Mouse (Mus musculus): ENCODE measurements at regions not wholly inside any gene's neighbourhood (a gene's known extent, or its start where the extent isn't known, plus 50 kb on each side); places are given as distances from the start of the nearest gene placed in this dataset.

GRCm38 (mm10) chr9:52591188-52591587, 88.4 kb downstream of the AI593442 start:
- DNase-seq (ENCODE audit: low spot score in 2 of 2) = no peak

GRCm38 (mm10) chr9:52574066-52574465, 105.5 kb downstream of the AI593442 start:
- no peak for DNase-seq (ENCODE audit: low spot score in 2 of 2)

GRCm38 (mm10) chr9:52551577-52552281, 127.9 kb downstream of the AI593442 start:
- DNase-seq (ENCODE audit: low spot score in 2 of 2) = no peak

- DNase-seq (ENCODE audit: low spot score in 2 of 2) = no peak
These were observed 133.5 kb downstream of the AI593442 start for GRCm38 (mm10) chr9:52546071-52546470.

GRCm38 (mm10) chr9:52539086-52539485, 140.5 kb downstream of the AI593442 start:
- no peak for DNase-seq (ENCODE audit: low spot score in 2 of 2)

GRCm38 (mm10) chr9:52529444-52529915, 150.1 kb downstream of the AI593442 start:
- DNase-seq (ENCODE audit: low spot score in 2 of 2) = no peak

- DNase-seq (ENCODE audit: low spot score in 2 of 2) = no peak
These were observed 179.1 kb downstream of the AI593442 start for GRCm38 (mm10) chr9:52500487-52500886.

- no peak for DNase-seq (ENCODE audit: low spot score in 2 of 2)
These were observed 183.9 kb downstream of the AI593442 start for GRCm38 (mm10) chr9:52495483-52496270.

- no peak for DNase-seq (ENCODE audit: low spot score in 2 of 2)
These were observed 186.6 kb downstream of the AI593442 start for GRCm38 (mm10) chr9:52492947-52493505.

GRCm38 (mm10) chr9:52473555-52474196, 205.9 kb downstream of the AI593442 start:
- DNase-seq (ENCODE audit: low spot score in 2 of 2) = no peak

GRCm38 (mm10) chr9:52472859-52473258, 206.7 kb downstream of the AI593442 start:
- DNase-seq (ENCODE audit: low spot score in 2 of 2) = no peak

- DNase-seq (ENCODE audit: low spot score in 2 of 2) = no peak
These were observed 221.1 kb downstream of the AI593442 start for GRCm38 (mm10) chr9:52458518-52458917.

GRCm38 (mm10) chr9:52454445-52454844, 225.1 kb downstream of the AI593442 start:
- no peak for DNase-seq (ENCODE audit: low spot score in 2 of 2)

GRCm38 (mm10) chr9:52451792-52452191, 227.8 kb downstream of the AI593442 start:
- DNase-seq (ENCODE audit: low spot score in 2 of 2) = no peak

- DNase-seq (ENCODE audit: low spot score in 2 of 2) = no peak
These were observed 231.3 kb downstream of the AI593442 start for GRCm38 (mm10) chr9:52448245-52448644.

GRCm38 (mm10) chr9:52443228-52443627, 236.4 kb downstream of the AI593442 start:
- no peak for DNase-seq (ENCODE audit: low spot score in 2 of 2)

GRCm38 (mm10) chr9:52434215-52434614, 245.4 kb downstream of the AI593442 start:
- no peak for DNase-seq (ENCODE audit: low spot score in 2 of 2)

GRCm38 (mm10) chr9:52425413-52425812, 254.2 kb downstream of the AI593442 start:
- DNase-seq (ENCODE audit: low spot score in 2 of 2) = no peak

- DNase-seq (ENCODE audit: low spot score in 2 of 2) = no peak
These were observed 254.2 kb upstream of the Zc3h12c start for GRCm38 (mm10) chr9:52422622-52423021.

- DNase-seq (ENCODE audit: low spot score in 2 of 2) = no peak
These were observed 247.3 kb upstream of the Zc3h12c start for GRCm38 (mm10) chr9:52415706-52416105.

- DNase-seq (ENCODE audit: low spot score in 2 of 2) = no peak
These were observed 239.5 kb upstream of the Zc3h12c start for GRCm38 (mm10) chr9:52407841-52408240.

- DNase-seq (ENCODE audit: low spot score in 2 of 2) = no peak
These were observed 234.1 kb upstream of the Zc3h12c start for GRCm38 (mm10) chr9:52402496-52402895.

All from natural killer cell, adult 2 months (primary cell).